ENCODE assay signal across 23 mouse cellular contexts in genomic region chr6:21796413-21796812, GRCm38 (mm10). TPM values are rescaled to one million over a fixed set of nuclear protein-coding genes. Genes with fewer than 3 reads are reported as not detected.
"Had no signal": no experiment of that assay in that cellular context is flagged by ENCODE, and none has a peak within 500 bp of the region (broad histone marks: within the 10 kb centered on the region; RNA-seq: fewer than 3 reads in every experiment).

No protein-coding gene starts in this region.

- H3K4me1 ChIP-seq: limb, embryonic 10.5 days; limb, embryonic 13.5 days; lung, embryonic 15.5 days; megakaryocyte, embryonic 14.5 days; midbrain, embryonic 10.5 days; midbrain, embryonic 13.5 days; neural tube, embryonic 13.5 days; stomach, embryonic 15.5 days had no signal

- H3K9ac ChIP-seq: limb, embryonic 13.5 days; liver, embryonic 12.5 days; liver, embryonic 15.5 days; lung, embryonic 15.5 days; midbrain, embryonic 13.5 days; neural tube, embryonic 13.5 days; stomach, embryonic 15.5 days had no signal

- H3K27me3 ChIP-seq: limb, embryonic 13.5 days; liver, embryonic 12.5 days; liver, embryonic 15.5 days; lung, embryonic 15.5 days; megakaryocyte, embryonic 14.5 days; midbrain, embryonic 13.5 days; neural tube, embryonic 13.5 days; stomach, embryonic 15.5 days had no signal

- ATAC-seq: liver, embryonic 12.5 days; midbrain, embryonic 13.5 days; midbrain, embryonic 16.5 days had no signal

- H3K4me3 ChIP-seq: layer of hippocampus, adult 2 months; limb, embryonic 10.5 days; limb, embryonic 13.5 days; liver, embryonic 12.5 days; liver, embryonic 15.5 days; lung, embryonic 15.5 days; megakaryocyte, embryonic 14.5 days; midbrain, embryonic 10.5 days; midbrain, embryonic 13.5 days; myocyte; neural tube, embryonic 13.5 days; stomach, embryonic 15.5 days had no signal

- H3K27ac ChIP-seq: kidney, postnatal 0 days; layer of hippocampus, adult 2 months; limb, embryonic 10.5 days; limb, embryonic 13.5 days; liver, embryonic 12.5 days; liver, embryonic 15.5 days; lung, embryonic 15.5 days; midbrain, embryonic 10.5 days; midbrain, embryonic 13.5 days; neural tube, embryonic 13.5 days; stomach, embryonic 15.5 days had no signal

- DNase-seq: layer of hippocampus, adult 9-11 months; liver; retina, postnatal 1 day; right cerebral cortex, postnatal 25 days; spleen, adult 18-20 months; thymus, adult 18-20 months; thymus, postnatal 36 days had no signal

RNA-seq across cellular contexts. Expression of gene Tspan12, which starts 55.9 kb away (rescaled TPM):
- total RNA-seq: monocyte, adult 5-6 weeks; neutrophil, adult 5-6 weeks had no signal
